Mouse (Mus musculus): ENCODE results near the gene Izumo1. TPM values are rescaled to one million over a fixed set of nuclear protein-coding genes. Genes with fewer than 3 reads are reported as not detected.

Gene Izumo1
- polyA plus RNA-seq, 1 experiment from 2014 or later: 0.13 TPM

DNA sequence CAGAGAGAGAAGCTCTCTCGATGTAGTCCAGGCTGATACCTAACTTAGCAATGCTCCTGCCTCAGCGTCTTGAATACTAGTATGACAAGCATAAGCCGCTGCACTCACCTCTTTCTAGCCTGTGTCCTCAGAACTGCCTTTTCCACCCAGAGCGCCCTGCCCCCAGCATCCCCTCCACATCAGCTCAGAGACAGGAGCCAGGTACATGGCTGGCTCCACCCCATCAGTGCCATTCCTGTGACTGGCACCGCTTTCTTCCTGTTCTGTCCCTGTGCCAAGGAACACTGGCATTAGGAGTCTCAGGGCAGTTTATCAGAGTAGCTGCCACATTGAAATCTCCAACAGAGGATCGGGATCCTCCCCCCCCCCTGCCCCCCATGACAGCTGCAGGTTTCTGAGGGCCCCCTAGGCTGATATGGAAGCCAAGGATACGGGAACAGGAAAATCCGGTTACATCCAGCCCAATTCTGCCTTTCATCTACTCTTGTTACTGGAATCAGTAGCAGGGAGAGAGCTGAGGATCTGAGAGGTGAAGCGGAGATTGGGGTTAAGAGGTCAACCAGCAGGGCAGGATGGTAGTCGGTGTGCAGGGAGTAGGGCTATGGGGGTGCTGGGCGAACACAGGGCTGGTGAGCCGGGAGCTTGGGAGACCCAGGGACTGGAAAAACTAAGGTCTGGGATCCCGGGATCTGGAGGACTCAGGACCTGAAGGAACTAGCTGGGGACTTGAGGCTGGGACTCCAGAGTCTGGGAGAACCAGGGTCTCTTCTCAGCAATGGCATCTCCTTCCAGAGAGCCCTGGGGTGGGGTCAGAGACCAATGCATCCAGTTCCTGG lies 43.9 kb downstream of the Izumo1 start:
- Histone ChIP-seq H3K27ac (no peak overlapping the region), H3K9ac (replicated peaks) (no peak overlapping the region), H3K36me3 (no peaks in the 10 kb centered on the region), H3K4me3 (replicated peaks) (no peak overlapping the region), H3K27me3 (no peaks in the 10 kb centered on the region), H3K4me1 (replicated peaks) (peaks cover 13% of the 10 kb centered on the region; the same call in 1 of the 2 replicates), H3K4me2 (no peak overlapping the region), H3K9me3 (0 out of 2 replicates have a peak, but pooled peaks cover 3% of the 10 kb centered on the region)
- ATAC-seq (ENCODE audit: insufficient number of reproducible peaks, insufficient read depth, low FRiP score, low TSS enrichment, low read depth): no peak
- 47% methylated on average over 13 of the region's 13 CpGs for WGBS

DNA sequence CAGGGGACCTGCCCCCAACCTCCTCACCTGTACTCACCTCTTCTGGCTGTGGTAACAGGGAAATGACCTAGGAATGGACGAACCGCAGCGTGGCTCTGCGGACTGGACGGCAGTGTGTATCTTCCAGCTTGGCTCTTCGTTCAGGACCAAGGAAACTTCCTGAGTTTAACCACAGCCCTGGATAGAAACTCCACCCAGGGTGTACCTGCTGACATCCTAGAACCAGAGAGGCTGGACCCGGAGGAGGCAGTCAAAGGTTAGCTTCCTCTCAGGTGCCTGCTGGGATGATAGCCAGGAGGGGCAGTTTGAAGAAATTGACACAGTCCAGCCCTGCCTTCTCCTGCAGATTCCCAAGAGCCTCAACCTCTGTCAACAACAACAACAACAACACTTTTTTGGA lies 44.5 kb downstream of the Izumo1 start, which contains the start of gene Fut2:
Fut2 (minus strand) TSS at position 234 of the 400 bp plus-strand sequence.
- Histone ChIP-seq H3K9ac (replicated peaks) (no peak within 1 kb of the TSS), H3K4me2 (no peak within 1 kb of the TSS), H3K27me3 (no peaks in the 10 kb centered on the region), H3K9me3 (0 out of 2 replicates have a peak, but pooled peaks cover 3% of the 10 kb centered on the region), H3K27ac (no peak within 1 kb of the TSS), H3K4me1 (replicated peaks) (peaks cover 13% of the 10 kb centered on the region; the same call in 1 of the 2 replicates), H3K36me3 (no peaks in the 10 kb centered on the region), H3K4me3 (replicated peaks) (no peak within 1 kb of the TSS)
- WGBS: 79% methylated on average over 7 of the region's 7 CpGs
- ATAC-seq (ENCODE audit: insufficient number of reproducible peaks, insufficient read depth, low FRiP score, low TSS enrichment, low read depth): no peak

DNA sequence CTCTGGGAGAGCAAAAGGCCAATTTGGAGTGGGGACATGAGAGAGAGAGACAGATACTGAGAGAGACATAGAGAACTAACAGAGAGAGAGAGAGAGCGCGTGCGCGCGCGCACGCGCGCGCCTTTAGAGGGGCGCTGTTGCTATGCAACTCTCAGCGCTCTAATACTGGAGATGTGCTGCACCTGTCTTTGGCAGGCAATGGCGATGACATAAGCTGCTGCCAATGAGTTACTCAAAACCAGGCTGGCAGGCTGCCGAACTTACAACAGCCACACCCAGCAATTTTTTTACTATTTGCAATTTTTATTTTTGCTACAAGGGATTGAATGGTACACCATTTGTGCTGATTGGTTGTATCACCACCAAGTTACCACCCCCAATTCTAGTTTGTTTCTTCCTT lies 46.1 kb downstream of the Izumo1 start:
- no peak overlapping the region for H3K4me2 ChIP-seq
- no peaks in the 10 kb centered on the region for H3K27me3 ChIP-seq
- no peaks in the 10 kb centered on the region for H3K36me3 ChIP-seq
- no peak overlapping the region for H3K4me3 ChIP-seq (replicated peaks)
- 0 out of 2 replicates have a peak, but pooled peaks cover 3% of the 10 kb centered on the region for H3K9me3 ChIP-seq
- 81% methylated on average over 14 of the region's 14 CpGs for WGBS
- no peak overlapping the region for H3K9ac ChIP-seq (replicated peaks)
- no peak for ATAC-seq (ENCODE audit: insufficient number of reproducible peaks, insufficient read depth, low FRiP score, low TSS enrichment, low read depth)
- no peak overlapping the region for H3K27ac ChIP-seq
- peaks cover 13% of the 10 kb centered on the region; the same call in 1 of the 2 replicates for H3K4me1 ChIP-seq (replicated peaks)

DNA sequence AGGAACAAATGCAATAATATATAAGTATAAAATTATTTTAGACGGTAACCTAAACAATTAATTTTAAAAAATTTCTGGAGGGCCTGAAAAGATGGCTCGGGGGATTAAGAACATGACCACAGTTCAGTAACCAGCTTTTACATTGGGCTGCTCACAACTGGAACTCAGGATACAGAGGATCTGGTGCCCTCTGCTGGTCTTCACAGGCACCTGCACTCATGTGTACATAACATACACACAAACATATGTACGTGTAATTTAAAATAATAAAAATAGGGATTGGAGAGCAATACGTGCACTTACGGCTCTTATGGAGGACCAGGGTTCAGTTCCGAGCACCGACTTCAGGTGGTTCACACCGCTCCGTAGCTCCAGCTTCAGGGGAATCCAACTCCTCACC lies 47.3 kb downstream of the Izumo1 start:
- H3K4me1 ChIP-seq (replicated peaks): peaks cover 13% of the 10 kb centered on the region; the same call in 1 of the 2 replicates
- no peaks in the 10 kb centered on the region for H3K27me3 ChIP-seq
- H3K27ac ChIP-seq: no peak overlapping the region
- H3K36me3 ChIP-seq: no peaks in the 10 kb centered on the region
- H3K9ac ChIP-seq (replicated peaks): no peak overlapping the region
- no peak for ATAC-seq (ENCODE audit: insufficient number of reproducible peaks, insufficient read depth, low FRiP score, low TSS enrichment, low read depth)
- WGBS: 92% methylated on average over 9 of the region's 9 CpGs
- H3K4me3 ChIP-seq (replicated peaks): no peak overlapping the region
- no peak overlapping the region for H3K4me2 ChIP-seq
- H3K9me3 ChIP-seq: 0 out of 2 replicates have a peak, but pooled peaks cover 3% of the 10 kb centered on the region

DNA sequence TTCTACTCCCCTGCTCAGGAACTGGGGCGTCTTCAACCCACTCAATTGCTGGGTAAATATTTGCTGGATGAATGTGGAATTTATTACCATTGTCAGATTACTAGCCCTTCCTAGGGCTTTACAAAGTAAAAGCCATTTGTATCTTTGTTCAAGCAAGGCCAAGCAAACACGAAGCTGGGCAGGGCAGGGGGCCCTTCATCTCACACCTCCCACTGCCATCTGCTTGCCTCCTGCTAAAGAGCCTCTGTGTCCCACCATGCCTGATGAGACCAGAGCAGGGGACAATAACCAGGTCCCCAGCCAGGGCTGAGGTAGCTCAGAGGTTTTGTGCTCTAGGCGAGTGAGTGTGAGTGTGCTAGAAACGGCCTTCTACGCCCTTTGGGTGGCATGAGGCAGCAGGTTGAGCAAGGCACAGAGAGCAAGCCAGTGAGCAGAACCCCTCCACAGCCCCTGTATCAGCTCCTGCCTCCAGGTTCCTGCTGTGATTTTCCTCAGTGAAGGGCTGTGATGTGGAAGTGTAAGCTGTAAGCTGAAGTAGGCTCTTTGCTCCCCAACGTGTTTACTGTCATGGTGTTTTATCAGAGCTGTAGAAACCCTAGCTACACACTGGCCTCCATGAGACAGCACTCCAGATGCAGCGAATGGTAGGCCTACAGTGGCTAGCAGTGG lies 56.1 kb downstream of the Izumo1 start:
- WGBS: 66% methylated on average over 7 of the region's 7 CpGs
- Histone ChIP-seq H3K27ac (no peak overlapping the region), H3K36me3 (no peaks in the 10 kb centered on the region), H3K9ac (replicated peaks) (no peak overlapping the region), H3K27me3 (no peaks in the 10 kb centered on the region), H3K4me1 (replicated peaks) (no peaks in the 10 kb centered on the region; the same call in 1 of the 2 replicates), H3K4me2 (no peak overlapping the region), H3K4me3 (replicated peaks) (no peak overlapping the region), H3K9me3 (no peaks in the 10 kb centered on the region)
- ATAC-seq (ENCODE audit: insufficient number of reproducible peaks, insufficient read depth, low FRiP score, low TSS enrichment, low read depth): no peak

Other genes with a start within 250 kb of the Izumo1 start
- gene Snrnp70, start 226.1 kb upstream of the Izumo1 start, polyA plus RNA-seq (2016; fragmentation: Nextera tagmentation; extraction: Ambion mirVana): 341 and 347 TPM in 2 replicates
- 0.13 and 0.18 TPM in 2 replicates for gene Kcna7, start 216.2 kb upstream of the Izumo1 start, polyA plus RNA-seq (2016; fragmentation: Nextera tagmentation; extraction: Ambion mirVana)
- 3.9 and 5.6 TPM in 2 replicates for gene Ntf5, start 208.1 kb upstream of the Izumo1 start, polyA plus RNA-seq (2016; fragmentation: Nextera tagmentation; extraction: Ambion mirVana)
- 0.33 TPM in 1 of 2 replicates, not detected in the other for gene Lhb, start 201.0 kb upstream of the Izumo1 start, polyA plus RNA-seq (2016; fragmentation: Nextera tagmentation; extraction: Ambion mirVana)
- 45.2 and 46.2 TPM in 2 replicates for gene Gys1, start 187.0 kb upstream of the Izumo1 start, polyA plus RNA-seq (2016; fragmentation: Nextera tagmentation; extraction: Ambion mirVana)
- 155 and 156 TPM in 2 replicates for gene Ruvbl2, start 183.7 kb upstream of the Izumo1 start, polyA plus RNA-seq (2016; fragmentation: Nextera tagmentation; extraction: Ambion mirVana)
- 4,887 and 4,953 TPM in 2 replicates for gene Ftl1, start 161.9 kb upstream of the Izumo1 start, polyA plus RNA-seq (2016; fragmentation: Nextera tagmentation; extraction: Ambion mirVana)
- gene Bax, start 154.9 kb upstream of the Izumo1 start, polyA plus RNA-seq (2016; fragmentation: Nextera tagmentation; extraction: Ambion mirVana): 224 and 230 TPM in 2 replicates
- gene Tulp2, start 139.9 kb upstream of the Izumo1 start, polyA plus RNA-seq (2016; fragmentation: Nextera tagmentation; extraction: Ambion mirVana): 1.4 TPM in 2 replicates
- not detected in 2 replicates for gene Gm45808, start 135.0 kb upstream of the Izumo1 start, polyA plus RNA-seq (2016; fragmentation: Nextera tagmentation; extraction: Ambion mirVana)
- 3.2 and 3.3 TPM in 2 replicates for gene Dhdh, start 133.0 kb upstream of the Izumo1 start, polyA plus RNA-seq (2016; fragmentation: Nextera tagmentation; extraction: Ambion mirVana)
- 149 and 160 TPM in 2 replicates for gene Nucb1, start 111.4 kb upstream of the Izumo1 start, polyA plus RNA-seq (2016; fragmentation: Nextera tagmentation; extraction: Ambion mirVana)
- 26.0 and 27.1 TPM in 2 replicates for gene Ppp1r15a, start 95.5 kb upstream of the Izumo1 start, polyA plus RNA-seq (2016; fragmentation: Nextera tagmentation; extraction: Ambion mirVana)
- gene Plekha4, start 95.5 kb upstream of the Izumo1 start, polyA plus RNA-seq (2016; fragmentation: Nextera tagmentation; extraction: Ambion mirVana): 1.4 TPM in 2 replicates
- gene Hsd17b14, start 66.9 kb upstream of the Izumo1 start, polyA plus RNA-seq (2016; fragmentation: Nextera tagmentation; extraction: Ambion mirVana): 0.55 and 1.1 TPM in 2 replicates
- gene Bcat2, start 51.7 kb upstream of the Izumo1 start, polyA plus RNA-seq (2016; fragmentation: Nextera tagmentation; extraction: Ambion mirVana): 50.4 and 56.5 TPM in 2 replicates
- not detected in 2 replicates for gene Fgf21, start 6.3 kb upstream of the Izumo1 start, polyA plus RNA-seq (2016; fragmentation: Nextera tagmentation; extraction: Ambion mirVana)
- not detected in 2 replicates for gene Fut1, start 4.5 kb upstream of the Izumo1 start, polyA plus RNA-seq (2016; fragmentation: Nextera tagmentation; extraction: Ambion mirVana)
- 11.7 and 13.4 TPM in 2 replicates for gene Rasip1, start 5.7 kb downstream of the Izumo1 start, polyA plus RNA-seq (2016; fragmentation: Nextera tagmentation; extraction: Ambion mirVana)
- gene Mamstr, start 18.2 kb downstream of the Izumo1 start, polyA plus RNA-seq (2016; fragmentation: Nextera tagmentation; extraction: Ambion mirVana): 5.7 and 5.9 TPM in 2 replicates
- gene Fut2, start 44.6 kb downstream of the Izumo1 start, polyA plus RNA-seq (2016; fragmentation: Nextera tagmentation; extraction: Ambion mirVana): 0.15 TPM in 2 replicates
- gene Ntn5, start 62.2 kb downstream of the Izumo1 start, polyA plus RNA-seq (2016; fragmentation: Nextera tagmentation; extraction: Ambion mirVana): 0.13 and 0.23 TPM in 2 replicates
- 0.40 and 0.74 TPM in 2 replicates for gene Sec1, start 72.6 kb downstream of the Izumo1 start, polyA plus RNA-seq (2016; fragmentation: Nextera tagmentation; extraction: Ambion mirVana)
- 8.8 and 12.6 TPM in 2 replicates for gene Car11, start 78.0 kb downstream of the Izumo1 start, polyA plus RNA-seq (2016; fragmentation: Nextera tagmentation; extraction: Ambion mirVana)
- 6.4 and 8.5 TPM in 2 replicates for gene Dbp, start 83.3 kb downstream of the Izumo1 start, polyA plus RNA-seq (2016; fragmentation: Nextera tagmentation; extraction: Ambion mirVana)
- gene Rpl18, start 93.6 kb downstream of the Izumo1 start, polyA plus RNA-seq (2016; fragmentation: Nextera tagmentation; extraction: Ambion mirVana): 990 and 1,038 TPM in 2 replicates
- 32.5 TPM in 2 replicates for gene Sphk2, start 96.2 kb downstream of the Izumo1 start, polyA plus RNA-seq (2016; fragmentation: Nextera tagmentation; extraction: Ambion mirVana)
- 1.0 and 1.3 TPM in 2 replicates for gene Fam83e, start 99.4 kb downstream of the Izumo1 start, polyA plus RNA-seq (2016; fragmentation: Nextera tagmentation; extraction: Ambion mirVana)
- not detected in 2 replicates for gene Spaca4, start 104.0 kb downstream of the Izumo1 start, polyA plus RNA-seq (2016; fragmentation: Nextera tagmentation; extraction: Ambion mirVana)
- gene Lmtk3, start 161.9 kb downstream of the Izumo1 start, polyA plus RNA-seq (2016; fragmentation: Nextera tagmentation; extraction: Ambion mirVana): 3.4 and 4.9 TPM in 2 replicates
- gene Sult2b1, start 162.9 kb downstream of the Izumo1 start, polyA plus RNA-seq (2016; fragmentation: Nextera tagmentation; extraction: Ambion mirVana): 1.6 and 1.9 TPM in 2 replicates
- gene Cyth2, start 192.8 kb downstream of the Izumo1 start, polyA plus RNA-seq (2016; fragmentation: Nextera tagmentation; extraction: Ambion mirVana): 171 and 175 TPM in 2 replicates
- gene Kcnj14, start 203.0 kb downstream of the Izumo1 start, polyA plus RNA-seq (2016; fragmentation: Nextera tagmentation; extraction: Ambion mirVana): 1.6 and 2.2 TPM in 2 replicates
- 75.4 and 78.0 TPM in 2 replicates for gene Grwd1, start 209.1 kb downstream of the Izumo1 start, polyA plus RNA-seq (2016; fragmentation: Nextera tagmentation; extraction: Ambion mirVana)